Mouse (Mus musculus) hindbrain, embryonic 11.5 days (tissue): ENCODE results near the gene Stxbp1. TPM values are rescaled to one million over a fixed set of nuclear protein-coding genes. Genes with fewer than 3 reads are reported as not detected.

Source experiments
- ATAC-seq: fragments of 200-750 bp; cut with Nextera tagmentation; 2 replicates; pipeline ENCODE4 v1.8.0; 2017; ENCODE audit warnings: mild to moderate bottlenecking, moderate TSS enrichment, moderate library complexity; ENCODE audit not compliant: low FRiP score
- DNase-seq: peaks from one replicate; pipeline ENCODE4 v3.0.0-alpha.2; 2015; ENCODE audit warnings: low spot score
- H3K27ac ChIP-seq: fragments of 300-500 bp; sonication (generic); 2 replicates; pipeline ENCODE4 v1.5.1; 2014; ENCODE audit warnings: mild to moderate bottlenecking, low read depth, low read length
- H3K27me3 ChIP-seq: fragments of 300-500 bp; sonication (generic); 2 replicates; pipeline ENCODE4 v1.6.1; 2014; ENCODE audit warnings: mild to moderate bottlenecking, low read length, moderate library complexity, mixed read lengths; ENCODE audit not compliant: control insufficient read depth, insufficient read depth
- H3K36me3 ChIP-seq: fragments of 300-500 bp; sonication (generic); 2 replicates; pipeline ENCODE4 v1.6.1; 2014; ENCODE audit warnings: mild to moderate bottlenecking, low read length, moderate library complexity, mixed read lengths; ENCODE audit not compliant: control insufficient read depth, insufficient read depth
- H3K4me1 ChIP-seq: fragments of 300-500 bp; sonication (generic); replicated peaks from 2 replicates; pipeline ENCODE4 v1.6.1; 2014; ENCODE audit warnings: low read length, mixed read lengths; ENCODE audit not compliant: control insufficient read depth, insufficient read depth
- H3K4me2 ChIP-seq: fragments of 300-500 bp; sonication (generic); replicated peaks from 2 replicates; pipeline ENCODE4 v1.6.1; 2014; ENCODE audit warnings: mild to moderate bottlenecking, low read depth, low read length
- H3K4me3 ChIP-seq: fragments of 300-500 bp; sonication (generic); 2 replicates; pipeline ENCODE4 v1.5.1; 2014; ENCODE audit warnings: low read depth, low read length
- H3K9ac ChIP-seq: fragments of 300-500 bp; sonication (generic); 2 replicates; pipeline ENCODE4 v1.6.1; 2014; ENCODE audit warnings: low read depth, low read length
- H3K9me3 ChIP-seq: fragments of 300-500 bp; sonication (generic); 2 replicates; pipeline ENCODE4 v1.6.1; 2016; ENCODE audit warnings: low read length; ENCODE audit not compliant: control insufficient read depth
- WGBS: fragments of 180-500 bp; shearing (Covaris S2); extraction: QIAGEN DNeasy Blood & Tissue Kit; methylation state at CpG from one replicate; pipeline ENCODE4 v1.1.7; 2014; 5-methylcytosine and 5-hydroxymethylcytosine counted together
- polyA plus RNA-seq: library from polyadenylated mRNA; unstranded; fragments of >200 nt; fragmentation: Nextera tagmentation; extraction: Ambion mirVana; gene quantifications from 2 replicates; pipeline ENCODE4 v1.2.1, GENCODE M21; 2014

Stxbp1 gene
- polyA plus RNA-seq, 1 experiment from 2014 or later, result 64.7 TPM

DNA sequence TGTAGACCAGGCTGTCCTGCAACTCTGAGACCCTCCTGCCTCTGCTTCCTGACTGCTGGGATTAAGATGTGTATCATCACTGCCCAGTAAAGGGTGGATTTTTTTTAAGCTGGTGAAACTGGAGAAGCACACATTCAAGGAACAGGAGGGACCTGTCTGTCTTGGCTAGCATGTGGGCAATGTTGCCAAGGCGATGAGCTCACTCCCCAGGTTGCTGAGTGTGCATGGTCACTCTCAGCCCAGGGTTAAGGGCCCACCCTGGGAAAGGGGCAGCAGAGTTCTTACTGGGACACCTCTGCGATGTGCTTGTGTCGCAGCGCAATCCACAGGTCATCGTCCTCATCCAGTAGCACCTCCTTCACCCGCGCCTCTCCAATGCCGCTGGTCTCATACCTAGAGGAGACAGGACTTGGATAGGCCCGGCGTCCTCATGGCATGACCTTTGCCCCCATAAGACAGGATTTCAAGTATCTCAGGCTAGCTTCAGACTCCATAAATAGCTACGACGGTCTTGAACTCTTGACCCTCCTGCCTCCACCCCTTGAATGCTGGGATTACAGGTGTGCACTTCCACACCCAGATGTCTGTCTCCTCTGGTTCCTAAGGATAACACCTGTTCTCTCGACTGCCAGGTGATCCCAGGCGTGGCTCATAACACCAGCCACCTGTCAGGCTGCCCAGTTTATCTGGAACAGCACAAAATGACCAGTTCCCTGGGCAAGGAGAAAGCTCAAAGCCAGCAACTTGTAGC, 38.1 kb downstream of the Stxbp1 start:
- no peak for ATAC-seq
- H3K9ac ChIP-seq, result no peak overlapping the region
- H3K4me3 ChIP-seq, result no peak overlapping the region
- DNase-seq, result no peak
- no peak overlapping the region for H3K27ac ChIP-seq
- WGBS, result 93% methylated on average over 14 of the region's 14 CpGs
- no peaks in the 10 kb centered on the region for H3K4me1 ChIP-seq
- H3K27me3 ChIP-seq, result no peaks in the 10 kb centered on the region
- no peak overlapping the region for H3K4me2 ChIP-seq
- H3K36me3 ChIP-seq, result peaks cover 6% of the 10 kb centered on the region; the same call in 1 of the 2 replicates
- H3K9me3 ChIP-seq, result no peaks in the 10 kb centered on the region

DNA sequence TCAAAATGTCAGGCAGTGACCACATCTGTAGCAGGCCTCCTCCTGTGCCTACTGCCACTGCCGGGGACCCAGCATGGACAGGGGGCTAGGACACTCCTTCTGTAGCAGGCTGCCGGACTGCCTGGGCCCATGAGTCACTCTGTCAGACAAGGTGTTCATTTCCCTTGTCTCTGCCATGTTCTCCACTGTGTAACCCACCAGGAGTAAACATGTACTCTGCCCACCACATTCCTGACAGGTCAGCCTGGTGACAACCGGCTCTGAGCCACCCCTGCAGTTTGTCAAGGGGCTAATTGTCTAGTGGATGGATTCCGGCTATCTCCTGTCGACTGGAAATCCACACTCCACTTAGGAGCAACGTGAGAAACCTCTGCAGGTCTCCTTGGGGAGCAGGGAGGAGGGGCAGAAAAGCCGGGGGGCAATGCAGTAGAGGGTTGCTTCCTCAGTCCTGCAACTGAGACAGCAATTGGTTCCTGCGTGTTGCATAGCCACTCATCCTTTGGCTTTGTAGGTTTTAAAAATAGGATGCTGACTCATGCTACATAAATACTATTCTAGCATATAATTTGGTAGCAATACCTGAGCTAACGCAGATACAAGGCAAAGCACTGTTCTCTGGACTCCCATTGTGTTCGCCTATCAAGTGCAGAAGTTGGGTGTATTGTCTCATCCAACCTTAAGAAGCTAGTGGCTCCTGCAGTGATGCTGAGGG, 48.6 kb downstream of the Stxbp1 start:
- Histone ChIP-seq H3K36me3 (peaks cover 4% of the 10 kb centered on the region; the same call in 1 of the 2 replicates), H3K27ac (no peak overlapping the region)
- WGBS, result 66% methylated on average over 10 of the region's 10 CpGs

DNA sequence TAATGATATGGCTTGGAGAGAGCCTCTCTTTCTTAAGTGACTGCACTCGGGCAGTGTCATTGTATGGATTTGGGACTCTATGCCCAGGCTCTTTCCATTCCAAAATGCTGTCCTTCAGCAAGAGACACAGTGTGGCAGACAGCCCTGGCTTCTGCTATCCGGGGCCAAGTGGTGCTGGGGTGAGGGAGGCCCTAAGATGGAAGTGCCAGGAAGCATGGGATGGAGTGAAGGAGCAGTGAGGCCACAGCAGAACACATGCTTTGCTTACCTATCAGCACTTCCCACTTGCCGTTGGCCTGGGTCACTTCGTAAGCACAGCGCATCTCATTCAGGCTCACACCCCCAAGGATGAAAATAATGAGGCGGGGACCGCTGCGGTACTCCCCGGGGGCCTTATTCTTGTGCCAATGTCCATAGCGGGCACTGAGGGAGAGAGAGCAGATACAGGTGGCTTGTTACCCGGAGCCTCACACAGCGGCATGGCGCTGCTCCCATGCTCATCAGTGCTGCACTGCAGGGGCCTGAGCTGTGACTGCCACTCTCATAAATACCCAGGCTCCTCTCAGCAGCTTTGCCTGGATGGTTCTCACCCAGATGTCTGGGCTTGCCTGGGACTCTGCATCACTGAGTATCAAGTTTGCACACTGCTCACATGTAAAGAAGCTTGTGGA, 51.2 kb downstream of the Stxbp1 start:
- DNase-seq (no peak), ATAC-seq (no peak)
- Histone ChIP-seq H3K4me3 (no peak overlapping the region), H3K36me3 (peaks cover 4% of the 10 kb centered on the region; the same call in 1 of the 2 replicates), H3K27ac (no peak overlapping the region), H3K4me1 (no peaks in the 10 kb centered on the region), H3K9me3 (no peaks in the 10 kb centered on the region), H3K4me2 (no peak overlapping the region), H3K27me3 (no peaks in the 10 kb centered on the region), H3K9ac (no peak overlapping the region)
- WGBS, result 86% methylated on average over 13 of the region's 13 CpGs

More for the DNA sequence above, 48.6 kb downstream of the Stxbp1 start:
- Histone ChIP-seq H3K9ac (no peak overlapping the region), H3K9me3 (no peaks in the 10 kb centered on the region), H3K4me3 (no peak overlapping the region), H3K27me3 (no peaks in the 10 kb centered on the region), H3K4me2 (no peak overlapping the region), H3K4me1 (no peaks in the 10 kb centered on the region)
- ATAC-seq (no peak), DNase-seq (no peak)

DNA sequence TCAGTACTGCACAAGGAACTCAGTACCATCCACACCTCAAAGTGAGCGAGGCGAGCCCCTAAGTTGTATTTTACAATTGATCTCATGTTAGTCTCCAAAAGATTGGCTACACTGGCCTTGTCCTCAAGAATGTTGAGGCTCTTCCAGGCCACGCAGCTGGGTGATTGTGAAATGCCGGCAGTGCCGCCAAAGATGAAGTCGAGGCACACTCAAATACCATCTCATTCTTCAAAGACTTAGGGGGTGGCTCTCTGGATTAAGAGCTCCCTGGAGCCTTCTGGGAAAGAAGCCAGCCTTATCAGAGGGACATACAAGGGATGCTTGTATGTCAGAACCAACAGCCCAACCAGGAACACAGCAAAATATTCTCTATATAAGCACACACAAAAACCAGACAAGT, 55.7 kb downstream of the Stxbp1 start:
- 89% methylated on average over 6 of the region's 6 CpGs for WGBS
- H3K4me2 ChIP-seq, result no peak overlapping the region
- ATAC-seq (no peak), DNase-seq (no peak)
- no peaks in the 10 kb centered on the region for H3K27me3 ChIP-seq
- no peak overlapping the region for H3K9ac ChIP-seq
- H3K4me3 ChIP-seq, result no peak overlapping the region
- H3K27ac ChIP-seq, result no peak overlapping the region
- H3K9me3 ChIP-seq, result no peaks in the 10 kb centered on the region
- H3K4me1 ChIP-seq, result no peaks in the 10 kb centered on the region
- H3K36me3 ChIP-seq, result no peaks in the 10 kb centered on the region

DNA sequence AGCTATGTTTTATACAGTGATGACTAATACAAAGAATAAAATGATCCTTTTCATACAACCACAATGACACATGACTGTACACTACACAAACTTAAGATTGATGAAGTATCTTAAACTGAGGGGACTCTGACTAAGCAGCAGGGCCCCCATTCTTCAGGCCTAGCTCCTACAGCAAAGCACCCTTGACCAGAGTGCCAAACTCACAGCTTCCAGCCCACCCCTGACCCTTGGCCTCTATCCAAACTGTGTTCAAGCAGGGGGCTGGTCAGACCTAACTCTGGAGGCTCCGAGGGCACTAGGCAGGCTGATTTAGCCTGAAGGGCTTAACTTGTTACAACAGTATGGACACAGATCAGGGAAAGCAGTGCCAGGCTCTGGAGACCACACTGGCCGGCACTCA, 58.5 kb downstream of the Stxbp1 start:
- DNase-seq (no peak), ATAC-seq (no peak)
- H3K27me3 ChIP-seq, result no peaks in the 10 kb centered on the region
- H3K36me3 ChIP-seq, result no peaks in the 10 kb centered on the region
- no peak overlapping the region for H3K27ac ChIP-seq
- no peak overlapping the region for H3K4me2 ChIP-seq
- 65% methylated on average over 2 of the region's 2 CpGs for WGBS
- no peaks in the 10 kb centered on the region for H3K4me1 ChIP-seq
- H3K9me3 ChIP-seq, result no peaks in the 10 kb centered on the region
- H3K4me3 ChIP-seq, result no peak overlapping the region
- no peak overlapping the region for H3K9ac ChIP-seq

DNA sequence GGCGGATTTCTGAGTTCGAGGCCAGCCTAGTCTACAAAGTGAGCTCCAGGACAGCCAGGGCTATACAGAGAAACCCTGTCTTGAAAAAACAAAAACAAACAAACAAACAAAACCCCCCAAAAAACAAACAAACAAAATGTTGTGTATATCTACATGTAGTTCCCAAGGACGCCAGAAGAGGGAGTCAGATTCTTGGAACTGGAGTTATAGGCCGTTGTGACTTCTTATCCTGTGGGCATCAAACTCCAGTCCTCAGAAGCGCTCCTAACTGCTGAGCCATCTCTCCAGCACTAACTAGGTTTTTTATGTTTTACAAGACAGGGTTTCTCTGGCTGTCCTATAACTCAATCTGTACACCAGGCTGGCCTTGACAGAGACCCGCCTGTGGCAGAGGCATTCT, 59.9 kb downstream of the Stxbp1 start:
- Histone ChIP-seq H3K9me3 (no peaks in the 10 kb centered on the region), H3K27me3 (no peaks in the 10 kb centered on the region), H3K4me2 (no peak overlapping the region), H3K4me3 (no peak overlapping the region), H3K9ac (no peak overlapping the region), H3K4me1 (no peaks in the 10 kb centered on the region), H3K27ac (no peak overlapping the region), H3K36me3 (no peaks in the 10 kb centered on the region)
- DNase-seq (peak; percentile 41), ATAC-seq (no peak)
- WGBS, result 64% methylated on average over 6 of the region's 6 CpGs

DNA sequence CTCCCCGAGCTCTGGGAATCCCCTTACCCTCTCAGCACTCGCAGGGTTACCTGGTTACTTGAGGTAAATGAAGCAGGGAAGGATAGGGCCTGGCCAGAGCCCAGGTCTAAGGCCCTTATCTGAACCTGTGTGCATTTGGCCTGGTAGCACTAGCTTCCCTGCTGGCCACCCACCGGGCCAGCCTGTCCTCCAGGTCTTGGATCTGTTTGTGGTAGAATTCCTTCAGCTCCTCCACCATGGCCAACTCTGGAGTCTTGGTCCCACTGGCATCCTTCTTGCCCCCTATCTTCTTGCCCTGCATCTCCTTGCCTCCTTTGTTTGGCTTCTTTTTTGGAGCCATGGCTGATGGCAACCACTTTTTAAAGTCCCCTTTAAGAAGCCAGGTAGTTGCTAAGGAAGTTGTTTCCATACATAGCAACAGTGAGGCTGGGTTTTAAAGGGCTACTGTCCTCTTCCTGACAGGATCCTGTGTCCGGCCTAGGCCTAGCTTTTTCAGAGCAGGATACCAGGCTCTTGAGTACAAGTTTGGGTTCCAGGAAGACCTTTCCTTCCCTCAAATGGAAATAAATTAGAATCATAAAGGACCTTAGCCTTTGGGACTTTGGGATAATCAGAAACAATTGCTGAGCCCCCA, 62.9 kb downstream of the Stxbp1 start, which contains the start of gene Cfap157:
TSS of gene Cfap157 (minus strand) at position 381 of the 634 bp plus-strand sequence.
- Histone ChIP-seq H3K4me2 (no peak within 1 kb of the TSS), H3K9ac (no peak within 1 kb of the TSS), H3K27ac (no peak within 1 kb of the TSS), H3K4me1 (no peaks in the 10 kb centered on the region), H3K9me3 (no peaks in the 10 kb centered on the region), H3K36me3 (no peaks in the 10 kb centered on the region), H3K27me3 (no peaks in the 10 kb centered on the region), H3K4me3 (no peak within 1 kb of the TSS)
- 65% methylated on average over 4 of the region's 4 CpGs for WGBS
- no peak for DNase-seq
- ATAC-seq, result no peak

DNA sequence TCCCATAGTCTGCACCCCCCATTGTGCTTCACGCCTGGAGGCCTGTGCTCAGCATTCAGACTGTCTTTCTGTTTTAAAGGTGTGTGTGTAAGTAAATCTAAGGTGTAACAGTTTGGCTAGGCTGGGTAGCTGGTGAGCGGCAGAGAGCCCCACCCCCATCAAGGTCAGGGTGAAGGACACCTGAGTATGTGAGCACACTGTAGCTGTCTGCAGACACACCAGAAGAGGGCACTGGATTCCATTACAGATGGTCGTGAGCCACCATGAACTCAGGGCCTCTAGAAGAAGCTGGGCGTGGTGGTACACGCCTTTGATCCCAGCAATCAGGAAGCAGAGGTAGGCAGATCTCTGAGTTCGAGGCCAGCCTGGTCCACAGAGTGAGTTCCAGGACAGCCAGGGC, 65.3 kb downstream of the Stxbp1 start:
- no peak overlapping the region for H3K4me3 ChIP-seq
- no peak overlapping the region for H3K27ac ChIP-seq
- no peak overlapping the region for H3K4me2 ChIP-seq
- ATAC-seq (no peak), DNase-seq (no peak)
- H3K9ac ChIP-seq, result no peak overlapping the region
- H3K4me1 ChIP-seq, result no peaks in the 10 kb centered on the region
- WGBS, result 76% methylated on average over 6 of the region's 6 CpGs
- no peaks in the 10 kb centered on the region for H3K9me3 ChIP-seq
- no peaks in the 10 kb centered on the region for H3K27me3 ChIP-seq
- no peaks in the 10 kb centered on the region for H3K36me3 ChIP-seq
